Mouse (Mus musculus): ENCODE measurements around the gene Tesk2. TPM values are rescaled to one million over a fixed set of nuclear protein-coding genes. Genes with fewer than 3 reads are reported as not detected.

Tesk2 gene
- total and polyA plus RNA-seq, 3 experiments, result 1.3 to 6.6 (median 4.8) TPM

- Histone ChIP-seq H3K4me1 (ENCODE audit: insufficient read depth, low read depth, low read length) (peaks cover 2% of the 10 kb centered on the region; the same call in 1 of the 2 replicates), H3K36me3 (replicated peaks) (no peaks in the 10 kb centered on the region), H3K4me3 (ENCODE audit: low read depth, low read length) (no peak overlapping the region), H3K27me3 (ENCODE audit: insufficient read depth, low read length) (peaks cover 10% of the 10 kb centered on the region; the same call in 1 of the 2 replicates), H3K9me3 (replicated peaks) (no peaks in the 10 kb centered on the region)
- ATAC-seq (ENCODE audit: extremely low read depth, insufficient number of reproducible peaks, low FRiP score, poor library complexity, severe bottlenecking), result no peak
- TF ChIP-seq CTCF (IDR thresholded peaks at IDR 0.05; ENCODE audit: low read depth, low read length) (no peak), POLR2AphosphoS5 (IDR thresholded peaks at IDR 0.05; ENCODE audit: insufficient replicate concordance, low read depth, low read length) (no peak), TAL1 (conservative IDR thresholded peaks at IDR 0.05; ENCODE audit: low read depth, low read length) (no peak), GATA2 (IDR thresholded peaks at IDR 0.05; ENCODE audit: borderline replicate concordance, low read depth, low read length) (no peak), GATA1 (IDR thresholded peaks at IDR 0.05; ENCODE audit: borderline replicate concordance, low read length) (no peak)
- DNase-seq (ENCODE audit: low spot score), result no peak
These were observed 18.4 kb downstream of the Tesk2 start for GRCm38 (mm10) chr4:116738972-116739751.

- H3K27me3 ChIP-seq (ENCODE audit: insufficient read depth, low read length), result no peaks in the 10 kb centered on the region
- no peak for TF ChIP-seq CTCF (IDR thresholded peaks at IDR 0.05; ENCODE audit: low read depth, low read length)
- TF ChIP-seq POLR2AphosphoS5 (IDR thresholded peaks at IDR 0.05; ENCODE audit: insufficient replicate concordance, low read depth, low read length), result no peak
- TF ChIP-seq TAL1 (conservative IDR thresholded peaks at IDR 0.05; ENCODE audit: low read depth, low read length), result no peak
- no peak for TF ChIP-seq GATA1 (IDR thresholded peaks at IDR 0.05; ENCODE audit: borderline replicate concordance, low read length)
- no peak for TF ChIP-seq GATA2 (IDR thresholded peaks at IDR 0.05; ENCODE audit: borderline replicate concordance, low read depth, low read length)
- no peaks in the 10 kb centered on the region for H3K36me3 ChIP-seq (replicated peaks)
- DNase-seq (ENCODE audit: low spot score) (no peak), ATAC-seq (ENCODE audit: extremely low read depth, insufficient number of reproducible peaks, low FRiP score, poor library complexity, severe bottlenecking) (no peak)
- H3K4me1 ChIP-seq (ENCODE audit: insufficient read depth, low read depth, low read length), result no peaks in the 10 kb centered on the region
- H3K4me3 ChIP-seq (ENCODE audit: low read depth, low read length), result no peak overlapping the region
- no peaks in the 10 kb centered on the region for H3K9me3 ChIP-seq (replicated peaks)
These were observed 29.0 kb downstream of the Tesk2 start for GRCm38 (mm10) chr4:116749750-116750149.

GRCm38 (mm10) chr4:116761914-116762313 is 41.2 kb downstream of the Tesk2 start:
- H3K9me3 ChIP-seq (replicated peaks), result no peaks in the 10 kb centered on the region
- TF ChIP-seq CTCF (IDR thresholded peaks at IDR 0.05; ENCODE audit: low read depth, low read length) (no peak), TAL1 (conservative IDR thresholded peaks at IDR 0.05; ENCODE audit: low read depth, low read length) (no peak), GATA1 (IDR thresholded peaks at IDR 0.05; ENCODE audit: borderline replicate concordance, low read length) (no peak), GATA2 (IDR thresholded peaks at IDR 0.05; ENCODE audit: borderline replicate concordance, low read depth, low read length) (no peak), POLR2AphosphoS5 (IDR thresholded peaks at IDR 0.05; ENCODE audit: insufficient replicate concordance, low read depth, low read length) (no peak)
- DNase-seq (ENCODE audit: low spot score) (no peak), ATAC-seq (ENCODE audit: extremely low read depth, insufficient number of reproducible peaks, low FRiP score, poor library complexity, severe bottlenecking) (no peak)
- no peaks in the 10 kb centered on the region for H3K27me3 ChIP-seq (ENCODE audit: insufficient read depth, low read length)
- H3K4me3 ChIP-seq (ENCODE audit: low read depth, low read length), result no peak overlapping the region
- H3K4me1 ChIP-seq (ENCODE audit: insufficient read depth, low read depth, low read length), result peaks cover 9% of the 10 kb centered on the region
- peaks cover 3% of the 10 kb centered on the region for H3K36me3 ChIP-seq (replicated peaks)

GRCm38 (mm10) chr4:116764001-116764400 is 43.3 kb downstream of the Tesk2 start:
- Histone ChIP-seq H3K4me1 (ENCODE audit: insufficient read depth, low read depth, low read length) (peaks cover 11% of the 10 kb centered on the region; the same call in 1 of the 2 replicates), H3K27me3 (ENCODE audit: insufficient read depth, low read length) (no peaks in the 10 kb centered on the region), H3K9me3 (replicated peaks) (no peaks in the 10 kb centered on the region), H3K4me3 (ENCODE audit: low read depth, low read length) (no peak overlapping the region), H3K36me3 (replicated peaks) (peaks cover 3% of the 10 kb centered on the region)
- DNase-seq (ENCODE audit: low spot score) (no peak), ATAC-seq (ENCODE audit: extremely low read depth, insufficient number of reproducible peaks, low FRiP score, poor library complexity, severe bottlenecking) (no peak)
- TF ChIP-seq GATA2 (IDR thresholded peaks at IDR 0.05; ENCODE audit: borderline replicate concordance, low read depth, low read length) (no peak), GATA1 (IDR thresholded peaks at IDR 0.05; ENCODE audit: borderline replicate concordance, low read length) (no peak), TAL1 (conservative IDR thresholded peaks at IDR 0.05; ENCODE audit: low read depth, low read length) (no peak), CTCF (IDR thresholded peaks at IDR 0.05; ENCODE audit: low read depth, low read length) (no peak), POLR2AphosphoS5 (IDR thresholded peaks at IDR 0.05; ENCODE audit: insufficient replicate concordance, low read depth, low read length) (no peak)

- peaks cover 3% of the 10 kb centered on the region for H3K36me3 ChIP-seq (replicated peaks)
- no peak overlapping the region for H3K4me3 ChIP-seq (ENCODE audit: low read depth, low read length)
- DNase-seq (ENCODE audit: low spot score) (no peak), ATAC-seq (ENCODE audit: extremely low read depth, insufficient number of reproducible peaks, low FRiP score, poor library complexity, severe bottlenecking) (no peak)
- H3K4me1 ChIP-seq (ENCODE audit: insufficient read depth, low read depth, low read length), result peaks cover 10% of the 10 kb centered on the region; the same call in 1 of the 2 replicates
- H3K9me3 ChIP-seq (replicated peaks), result no peaks in the 10 kb centered on the region
- H3K27me3 ChIP-seq (ENCODE audit: insufficient read depth, low read length), result no peaks in the 10 kb centered on the region
- no peak for TF ChIP-seq TAL1 (conservative IDR thresholded peaks at IDR 0.05; ENCODE audit: low read depth, low read length)
These were observed 47.8 kb downstream of the Tesk2 start for GRCm38 (mm10) chr4:116768510-116768909.

- Histone ChIP-seq H3K4me3 (ENCODE audit: low read depth, low read length) (no peak overlapping the region), H3K36me3 (replicated peaks) (peaks cover under 1% of the 10 kb centered on the region), H3K27me3 (ENCODE audit: insufficient read depth, low read length) (no peaks in the 10 kb centered on the region), H3K4me1 (ENCODE audit: insufficient read depth, low read depth, low read length) (peaks cover 10% of the 10 kb centered on the region; the same call in 1 of the 2 replicates), H3K9me3 (replicated peaks) (no peaks in the 10 kb centered on the region)
- TF ChIP-seq GATA1 (IDR thresholded peaks at IDR 0.05; ENCODE audit: borderline replicate concordance, low read length) (no peak), GATA2 (IDR thresholded peaks at IDR 0.05; ENCODE audit: borderline replicate concordance, low read depth, low read length) (no peak), TAL1 (conservative IDR thresholded peaks at IDR 0.05; ENCODE audit: low read depth, low read length) (no peak), POLR2AphosphoS5 (IDR thresholded peaks at IDR 0.05; ENCODE audit: insufficient replicate concordance, low read depth, low read length) (no peak), CTCF (IDR thresholded peaks at IDR 0.05; ENCODE audit: low read depth, low read length) (no peak)
- ATAC-seq (ENCODE audit: extremely low read depth, insufficient number of reproducible peaks, low FRiP score, poor library complexity, severe bottlenecking), result no peak
- DNase-seq (ENCODE audit: low spot score), result no peak
These were observed 48.3 kb downstream of the Tesk2 start for GRCm38 (mm10) chr4:116769060-116769459.

Data from G1E (cell line).